Mouse (Mus musculus) megakaryocyte, adult 5-6 weeks (primary cell): ENCODE data around the gene B830017H08Rik. TPM values are rescaled to one million over a fixed set of nuclear protein-coding genes. Genes with fewer than 3 reads are reported as not detected.

Experiments
- ATAC-seq: 2 replicates; pipeline ENCODE4 v1.8.0; 2016; ENCODE audit warnings: mild to moderate bottlenecking, inconsistent platforms; ENCODE audit not compliant: poor library complexity, severe bottlenecking
- total RNA-seq, 2 experiments: library from RNA; stranded (forward) in 1 of 2; stranded (reverse) in 1 of 2; fragments of 153-499, 151-499 nt in 1 of 2; fragments of 221-1000, 200-1000 nt in 1 of 2; gene quantifications; 2 replicates each; pipeline versions ENCODE4 v1.2.3 to v1.2.4; 2015 to 2017

B830017H08Rik gene
- total RNA-seq, 2 experiments from 2014 or later = not detected

DNA sequence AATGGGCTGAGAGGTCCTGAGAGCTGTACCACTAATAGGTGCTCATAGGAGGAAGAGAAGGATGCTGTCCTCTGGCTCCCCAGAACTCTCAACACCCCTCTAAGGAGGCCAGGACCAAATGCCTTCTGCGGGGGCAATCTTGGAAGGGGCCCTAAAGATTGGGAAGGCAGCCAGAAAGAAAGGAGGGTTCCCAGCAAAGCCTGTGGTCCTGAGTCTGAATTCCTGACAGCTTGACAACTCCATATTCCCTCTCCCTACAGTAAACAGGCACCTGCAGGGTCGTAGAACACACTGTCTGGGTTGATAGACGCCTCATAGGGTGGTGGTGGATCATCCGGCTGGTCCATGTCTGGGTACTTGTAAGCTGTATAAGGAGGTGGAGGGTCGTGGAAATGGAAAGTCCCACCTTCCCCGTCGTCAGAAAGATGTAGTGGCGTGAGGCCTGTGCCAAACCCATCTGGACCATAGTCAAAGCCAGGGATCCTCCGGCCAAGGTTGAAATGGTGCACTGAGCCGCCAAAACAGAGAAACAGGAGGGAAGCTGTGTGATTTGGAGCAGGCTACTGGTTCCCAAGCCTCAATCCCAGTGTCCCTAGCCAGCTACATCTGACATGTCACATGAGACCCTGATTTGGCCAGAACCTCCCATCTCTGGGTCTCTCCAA is 10.9 kb downstream of the B830017H08Rik start:
- ATAC-seq = no peak

DNA sequence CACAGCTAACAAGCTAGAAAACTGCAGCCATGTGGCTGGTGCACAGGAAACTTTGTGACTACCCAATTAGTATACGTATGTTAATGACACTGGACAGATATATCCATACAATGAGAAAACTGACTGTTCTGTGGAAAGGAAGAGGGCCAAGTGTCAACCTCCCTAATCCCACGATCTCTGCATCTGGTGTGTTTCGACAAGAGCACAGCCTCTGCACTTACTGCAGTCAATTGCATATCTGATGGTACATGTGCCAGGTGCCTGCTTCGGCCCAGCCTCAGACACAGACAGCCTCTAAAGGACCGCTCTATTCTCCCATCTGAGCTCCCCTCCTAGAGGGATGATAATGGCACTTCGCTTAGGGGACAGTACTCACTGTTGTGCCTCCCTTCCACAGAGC is 15.5 kb downstream of the B830017H08Rik start:
- no peak for ATAC-seq

DNA sequence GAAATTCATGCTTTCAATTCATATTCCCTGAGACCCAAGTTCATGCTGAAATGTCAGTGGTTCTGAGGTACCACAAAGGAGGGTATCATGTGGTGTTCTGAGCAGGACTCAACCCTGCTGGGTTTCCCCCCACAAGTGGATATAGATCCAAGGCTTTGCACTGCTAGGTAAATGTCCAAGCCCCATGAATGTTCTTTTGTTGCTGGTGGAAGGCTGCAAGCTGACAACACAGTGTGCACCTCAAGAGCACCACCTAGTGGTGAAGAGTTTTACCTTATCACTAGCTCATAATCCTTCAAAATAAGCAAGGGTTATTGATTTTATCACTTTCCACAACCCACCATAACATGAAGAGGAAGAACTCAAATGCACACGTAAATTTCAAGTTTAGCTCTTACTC is 16.0 kb downstream of the B830017H08Rik start:
- ATAC-seq = peak; percentile 35; the same call in 1 of the 2 replicates

DNA sequence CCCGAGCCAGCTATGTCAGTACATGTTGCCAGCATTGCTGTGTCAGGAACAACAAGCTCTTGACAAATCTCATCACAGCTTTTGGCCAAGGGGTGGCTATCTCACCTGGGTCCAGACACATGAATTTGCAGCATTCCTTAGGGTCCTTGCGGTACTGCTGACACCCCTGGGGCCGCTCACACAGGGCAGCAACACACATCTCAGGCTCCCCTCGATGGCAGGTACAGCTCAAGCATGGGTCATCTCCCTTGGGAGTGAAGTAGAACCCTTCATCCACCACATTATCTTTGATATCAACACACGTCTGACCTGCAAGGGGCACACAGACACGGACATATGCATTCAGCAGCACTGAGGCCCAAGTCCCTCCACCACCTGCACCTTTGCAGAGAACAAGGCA is 16.6 kb downstream of the B830017H08Rik start:
- no peak for ATAC-seq

DNA sequence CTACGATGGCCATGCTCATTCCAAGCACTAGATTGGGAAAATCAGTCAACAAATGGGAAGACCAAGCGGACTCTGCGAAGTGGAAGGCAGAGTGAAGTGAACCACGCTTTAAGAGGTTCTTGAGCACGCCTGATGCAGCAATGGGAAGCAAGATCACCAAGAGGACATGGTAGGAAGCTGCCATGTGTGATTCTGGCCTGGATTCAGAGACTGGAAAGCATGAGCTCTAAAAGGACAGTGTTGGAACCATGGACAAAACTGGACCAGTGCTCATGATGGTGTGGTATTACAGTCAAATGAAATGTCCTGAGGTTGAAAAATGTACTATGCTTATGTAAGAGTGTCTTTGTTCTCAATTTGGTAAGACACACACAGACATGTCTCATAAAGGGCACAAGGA is 18.4 kb downstream of the B830017H08Rik start:
- no peak for ATAC-seq

DNA sequence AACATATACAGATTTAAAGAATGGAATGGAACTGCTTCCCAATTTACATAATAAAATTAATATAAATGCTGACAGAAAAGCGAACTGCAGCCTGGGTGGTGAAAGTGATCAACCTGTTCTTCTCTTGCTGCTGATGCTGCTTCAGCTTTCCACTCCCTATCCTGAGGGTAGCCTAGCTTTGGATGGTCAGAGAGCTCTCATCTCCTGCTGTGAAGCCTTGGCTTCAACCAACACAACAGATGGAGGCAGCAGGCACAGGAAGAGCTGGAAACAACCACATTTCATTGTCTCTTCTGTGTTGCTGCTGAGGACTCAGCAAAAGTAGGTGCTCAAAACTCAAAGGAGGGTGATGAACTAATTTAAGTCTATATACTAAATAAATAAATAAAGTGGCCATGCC is 18.9 kb downstream of the B830017H08Rik start:
- no peak for ATAC-seq

DNA sequence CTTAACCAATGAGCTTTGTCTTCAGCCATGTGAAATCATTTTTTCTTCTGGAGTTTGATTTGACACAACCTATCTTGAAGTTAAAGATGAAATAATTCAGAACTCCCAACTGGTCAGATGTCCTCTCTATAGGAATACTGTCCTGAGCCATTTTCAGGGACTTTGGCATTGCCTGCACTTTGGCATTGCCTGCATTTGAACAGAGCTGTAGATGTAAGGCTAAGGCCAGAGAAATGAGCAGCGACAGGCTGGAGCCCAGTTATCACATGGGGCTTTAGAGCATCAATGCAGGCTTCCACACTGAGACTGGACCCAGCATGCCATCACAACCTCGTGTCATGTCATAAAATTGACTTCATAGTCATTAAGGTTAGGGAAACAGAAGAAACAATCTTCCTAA is 20.3 kb downstream of the B830017H08Rik start:
- no peak for ATAC-seq

DNA sequence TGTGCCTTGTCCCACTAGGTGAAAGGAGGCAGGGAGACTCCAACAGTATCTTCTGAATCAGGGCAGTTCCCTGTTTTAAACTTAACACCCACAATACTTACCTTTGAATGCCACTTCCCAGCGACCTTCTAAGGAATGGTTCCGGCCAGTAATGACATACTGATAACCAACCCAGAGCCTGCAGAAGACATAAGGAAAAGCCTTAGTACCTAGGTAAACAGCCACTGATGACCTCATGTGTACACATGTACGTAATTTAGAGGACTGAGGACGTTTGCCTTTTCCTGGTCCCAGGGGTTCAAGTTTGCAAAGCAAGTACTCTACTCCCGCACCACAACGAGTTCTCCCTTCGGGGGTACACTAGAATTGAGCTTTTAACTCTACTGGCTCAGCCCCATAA is 24.2 kb downstream of the B830017H08Rik start:
- ATAC-seq = no peak

DNA sequence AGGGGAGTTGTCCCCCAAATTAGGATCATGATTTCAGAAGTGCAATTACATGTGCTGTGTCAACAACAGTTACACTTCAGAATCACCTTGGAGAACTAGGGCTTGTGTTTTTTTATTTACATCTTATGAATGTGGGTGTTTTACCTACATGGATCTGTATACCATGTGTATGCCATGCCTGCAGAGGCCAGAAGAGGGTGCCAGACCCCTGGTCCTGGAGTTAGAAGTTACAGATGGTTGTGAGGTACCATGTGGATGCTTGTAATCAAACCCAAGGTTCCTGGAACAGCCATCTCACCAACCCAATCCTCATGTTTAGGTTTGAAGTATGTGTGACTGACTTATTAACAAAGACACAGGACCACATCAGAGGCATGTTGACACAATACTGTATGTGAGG is 25.7 kb downstream of the B830017H08Rik start:
- no peak for ATAC-seq

DNA sequence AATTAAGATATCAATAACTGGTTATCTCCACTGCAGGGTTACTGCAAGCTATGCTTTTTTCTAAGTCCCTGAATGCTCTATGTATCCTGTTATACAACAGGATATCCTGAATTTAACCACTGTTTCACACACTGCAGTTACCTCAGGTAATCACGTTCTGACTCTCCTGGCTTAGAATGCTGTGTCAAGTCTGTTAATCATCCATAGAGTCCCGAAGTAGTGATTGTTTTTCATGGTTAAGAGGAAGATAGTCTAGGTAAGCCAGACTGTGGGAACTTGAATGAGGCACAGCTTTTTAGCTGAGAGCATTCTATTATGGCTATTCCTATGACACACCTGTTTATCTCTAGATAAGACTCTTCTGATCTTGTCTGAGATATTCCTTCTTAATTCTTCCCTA is 32.4 kb downstream of the B830017H08Rik start:
- ATAC-seq = no peak

DNA sequence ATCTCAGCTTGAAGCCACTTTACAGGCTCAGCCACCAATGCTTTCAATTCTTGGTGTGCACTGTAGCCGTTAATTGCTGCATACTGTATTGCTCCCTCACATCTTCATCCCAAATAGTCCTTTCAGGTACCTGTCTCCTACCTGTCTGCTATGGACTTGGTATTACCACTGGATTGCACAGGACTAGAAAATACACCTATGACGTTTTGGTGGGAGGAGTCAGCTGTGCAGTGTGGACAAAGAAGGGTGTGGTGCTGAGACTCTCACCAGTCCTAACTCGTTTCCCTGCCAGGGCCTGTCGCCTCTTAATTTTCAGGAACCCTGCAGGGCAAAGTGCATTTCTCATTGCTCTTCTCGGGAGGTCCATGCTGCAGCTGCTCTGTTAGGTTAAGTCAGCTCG is 32.8 kb downstream of the B830017H08Rik start:
- no peak for ATAC-seq

DNA sequence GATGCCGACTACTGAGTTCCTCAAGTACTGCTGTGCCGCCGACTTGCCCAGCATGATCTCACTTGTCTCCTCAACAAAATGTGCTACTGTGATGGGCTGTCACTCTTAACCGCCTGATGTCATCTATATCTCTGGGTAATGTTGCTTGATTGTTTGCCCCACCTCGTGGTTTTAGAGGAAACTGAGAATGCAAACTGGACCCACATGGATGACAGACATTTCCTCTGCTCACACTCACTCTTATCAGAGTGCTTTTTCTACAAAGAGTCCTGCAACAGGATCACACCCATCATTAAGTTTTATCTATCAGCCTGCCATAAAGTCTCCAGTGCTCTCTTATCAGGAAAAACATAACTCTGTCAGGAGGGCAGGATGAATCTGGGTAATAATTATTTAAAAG is 38.3 kb downstream of the B830017H08Rik start:
- ATAC-seq = no peak

DNA sequence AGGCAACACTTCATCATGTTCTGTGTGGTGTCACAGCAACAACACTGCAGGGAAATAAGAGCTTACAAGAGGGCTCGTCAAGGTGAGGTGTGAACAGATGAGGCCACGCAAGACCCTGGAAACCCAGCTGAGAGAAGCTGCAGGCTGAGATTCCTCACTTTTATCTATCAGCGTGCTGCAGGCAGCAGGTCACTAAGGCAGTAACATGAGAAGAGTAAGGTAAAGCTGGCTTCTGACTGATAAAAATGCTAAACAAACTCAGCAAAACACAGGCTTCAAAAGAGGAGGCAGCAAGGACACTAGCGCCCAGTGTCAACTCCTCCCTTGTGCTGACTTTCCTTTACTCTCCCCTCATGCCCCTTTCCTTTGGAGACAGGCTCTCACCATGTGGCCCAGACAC is 40.1 kb downstream of the B830017H08Rik start:
- ATAC-seq = no peak

DNA sequence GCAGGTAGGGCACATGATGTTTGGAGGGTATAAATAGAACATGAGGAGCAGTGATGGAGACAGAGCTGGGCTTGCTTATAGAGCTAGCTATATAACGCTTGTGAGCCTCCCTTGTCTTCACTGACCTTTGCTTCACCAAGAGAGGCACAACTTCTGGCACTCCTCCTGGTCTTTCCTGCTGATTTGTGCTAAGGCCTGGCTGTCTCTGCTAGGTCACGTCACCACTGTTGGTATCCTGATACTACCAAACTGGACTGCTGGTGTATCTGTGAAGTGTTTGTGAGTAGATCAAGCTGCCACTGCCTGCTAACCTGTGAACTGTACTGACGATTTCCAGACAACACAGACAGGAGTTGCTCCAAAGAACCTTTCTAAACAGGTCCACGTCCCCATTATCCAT is 42.3 kb downstream of the B830017H08Rik start:
- ATAC-seq = no peak

DNA sequence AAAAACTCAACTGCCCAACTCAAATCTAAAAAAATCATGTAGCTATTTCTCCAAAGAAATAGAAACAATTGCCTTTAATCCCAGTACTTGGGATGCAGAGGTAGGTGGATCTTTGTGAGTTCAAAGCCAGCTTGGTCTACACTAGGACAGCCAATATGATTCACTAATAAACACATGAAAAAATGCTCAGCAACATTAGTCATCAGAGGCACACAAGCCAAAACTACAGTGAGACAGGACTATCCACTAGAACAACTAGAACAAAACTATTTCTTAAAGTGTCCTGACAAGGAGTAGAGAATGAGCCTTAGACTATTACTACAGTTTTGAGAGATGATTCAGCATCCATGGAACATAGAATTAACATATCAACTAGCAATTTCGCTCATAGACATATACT is 43.2 kb downstream of the B830017H08Rik start:
- ATAC-seq = no peak

DNA sequence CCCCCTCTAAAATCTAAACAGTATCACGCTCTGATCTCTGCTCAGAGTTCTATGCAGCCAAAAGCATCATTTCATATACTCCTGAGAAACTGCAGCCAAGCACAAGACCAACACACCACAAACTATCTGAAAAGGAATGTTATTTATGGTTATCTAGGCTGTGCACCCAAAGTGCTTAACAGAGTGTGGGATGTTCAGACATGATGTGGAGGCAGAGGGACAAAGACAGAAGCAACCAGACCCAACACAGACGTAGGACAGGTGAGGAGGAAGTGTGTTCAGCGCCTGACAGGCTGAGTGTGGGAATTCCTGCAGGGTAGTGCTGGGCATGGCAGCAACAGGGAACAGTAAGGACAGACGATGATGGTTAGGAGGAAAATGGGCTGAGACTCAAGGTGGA is 46.6 kb downstream of the B830017H08Rik start:
- no peak for ATAC-seq

DNA sequence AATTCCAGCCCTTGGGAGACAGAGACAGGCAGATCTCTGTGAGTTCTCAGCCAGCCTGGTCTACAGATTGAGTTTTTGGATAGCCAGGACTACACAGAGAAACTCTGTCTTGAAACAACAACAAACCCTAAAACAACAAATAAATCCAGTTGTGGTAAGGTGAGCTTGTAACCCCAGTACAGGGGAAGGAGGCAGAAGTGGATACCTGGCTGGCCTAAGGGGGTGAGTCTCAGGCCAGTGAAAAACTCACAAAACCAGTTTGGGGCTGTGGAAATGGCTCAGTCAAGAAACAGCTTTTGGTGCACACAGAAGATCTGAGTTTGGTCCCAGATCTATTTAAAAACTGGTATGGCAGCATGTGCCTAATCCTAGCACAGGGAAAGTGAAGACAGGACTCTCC is 49.3 kb downstream of the B830017H08Rik start:
- no peak for ATAC-seq

DNA sequence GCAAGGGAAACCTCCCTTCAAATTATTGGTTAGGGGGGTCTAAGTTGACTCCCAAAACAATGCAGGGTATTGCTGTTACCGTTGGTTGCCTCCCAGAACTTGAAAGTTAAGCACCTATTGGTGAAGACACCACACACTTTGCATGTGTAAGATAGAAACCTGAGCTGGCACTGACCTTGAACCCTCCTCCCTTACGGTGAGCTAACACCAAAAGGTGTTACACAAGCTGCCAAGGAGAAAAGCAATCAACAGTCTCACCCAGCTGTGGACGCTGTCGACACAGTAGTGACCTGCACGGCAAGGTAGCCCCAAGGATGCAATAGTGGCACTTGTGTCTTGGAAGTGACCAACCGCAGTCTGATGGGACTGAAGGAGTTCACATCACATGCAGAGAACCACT is 51.2 kb downstream of the B830017H08Rik start:
- ATAC-seq = no peak

Other genes with a start within 250 kb of the B830017H08Rik start
- gene Slc7a4, start 249.9 kb upstream of the B830017H08Rik start, total RNA-seq (2015) = not detected in 2 replicates
- 0.40 TPM in 1 of 2 replicates, not detected in the other for gene Slc7a4, start 249.9 kb upstream of the B830017H08Rik start, total RNA-seq (2017)
- gene Smpd4, start 213.8 kb upstream of the B830017H08Rik start, total RNA-seq (2015) = 35.2 and 35.7 TPM in 2 replicates
- gene Smpd4, start 213.8 kb upstream of the B830017H08Rik start, total RNA-seq (2017) = 27.0 and 31.0 TPM in 2 replicates
- gene Ccdc74a, start 186.7 kb upstream of the B830017H08Rik start, total RNA-seq (2015) = 0.36 TPM in 1 of 2 replicates, not detected in the other
- gene Ccdc74a, start 186.7 kb upstream of the B830017H08Rik start, total RNA-seq (2017) = not detected in 2 replicates
- 61.4 and 67.1 TPM in 2 replicates for gene Med15, start 100.2 kb upstream of the B830017H08Rik start, total RNA-seq (2015)
- gene Med15, start 100.2 kb upstream of the B830017H08Rik start, total RNA-seq (2017) = 28.6 and 49.3 TPM in 2 replicates
- gene Klhl22, start 73.5 kb upstream of the B830017H08Rik start, total RNA-seq (2015) = 5.0 and 6.9 TPM in 2 replicates
- 7.0 and 8.3 TPM in 2 replicates for gene Klhl22, start 73.5 kb upstream of the B830017H08Rik start, total RNA-seq (2017)
- 0.07 TPM in 1 of 2 replicates, not detected in the other for gene Scarf2, start 35.8 kb upstream of the B830017H08Rik start, total RNA-seq (2015)
- not detected in 2 replicates for gene Scarf2, start 35.8 kb upstream of the B830017H08Rik start, total RNA-seq (2017)
- gene Car15, start 5.2 kb downstream of the B830017H08Rik start, total RNA-seq (2015) = 4.1 and 6.1 TPM in 2 replicates
- 1.7 and 2.3 TPM in 2 replicates for gene Car15, start 5.2 kb downstream of the B830017H08Rik start, total RNA-seq (2017)
- gene Gm20518, start 58.5 kb downstream of the B830017H08Rik start, total RNA-seq (2015) = 0.27 and 0.96 TPM in 2 replicates
- gene Gm20518, start 58.5 kb downstream of the B830017H08Rik start, total RNA-seq (2017) = 0.04 and 0.37 TPM in 2 replicates
- not detected in 2 replicates for gene Tssk1, start 61.1 kb downstream of the B830017H08Rik start, total RNA-seq (2015)
- not detected in 2 replicates for gene Tssk1, start 61.1 kb downstream of the B830017H08Rik start, total RNA-seq (2017)
- 16.1 and 20.5 TPM in 2 replicates for gene Dgcr2, start 65.4 kb downstream of the B830017H08Rik start, total RNA-seq (2015)
- gene Dgcr2, start 65.4 kb downstream of the B830017H08Rik start, total RNA-seq (2017) = 32.9 and 35.6 TPM in 2 replicates
- gene Tssk2, start 65.5 kb downstream of the B830017H08Rik start, total RNA-seq (2015) = not detected in 2 replicates
- not detected in 2 replicates for gene Tssk2, start 65.5 kb downstream of the B830017H08Rik start, total RNA-seq (2017)
- 8.9 and 10.3 TPM in 2 replicates for gene Ess2, start 78.2 kb downstream of the B830017H08Rik start, total RNA-seq (2015)
- gene Ess2, start 78.2 kb downstream of the B830017H08Rik start, total RNA-seq (2017) = 14.5 and 17.7 TPM in 2 replicates
- gene Gsc2, start 81.9 kb downstream of the B830017H08Rik start, total RNA-seq (2015) = not detected in 2 replicates
- not detected in 2 replicates for gene Gsc2, start 81.9 kb downstream of the B830017H08Rik start, total RNA-seq (2017)
- gene Slc25a1, start 95.1 kb downstream of the B830017H08Rik start, total RNA-seq (2015) = 7.6 and 11.2 TPM in 2 replicates
- 16.1 and 24.1 TPM in 2 replicates for gene Slc25a1, start 95.1 kb downstream of the B830017H08Rik start, total RNA-seq (2017)
- not detected in 2 replicates for gene Vpreb2, start 147.3 kb downstream of the B830017H08Rik start, total RNA-seq (2015)
- not detected in 2 replicates for gene Vpreb2, start 147.3 kb downstream of the B830017H08Rik start, total RNA-seq (2017)
- gene Dgcr6, start 219.7 kb downstream of the B830017H08Rik start, total RNA-seq (2015) = 9.8 and 11.4 TPM in 2 replicates
- 3.4 and 7.9 TPM in 2 replicates for gene Dgcr6, start 219.7 kb downstream of the B830017H08Rik start, total RNA-seq (2017)